Mouse (Mus musculus): ENCODE measurements around the gene Lhpp.

The Lhpp gene

GRCm38 (mm10) chr7:132599071-132599975 lies 11.1 kb upstream of the Lhpp start, which contains the start of gene Nkx1-2:
Gene Nkx1-2, minus strand, starts transcription at chr7:132599637.
- no peak for DNase-seq (ENCODE audit: low read depth, low spot score)

GRCm38 (mm10) chr7:132600026-132600425 lies 10.4 kb upstream of the Lhpp start:
- DNase-seq (ENCODE audit: low read depth, low spot score) = no peak

GRCm38 (mm10) chr7:132600926-132601325 lies 9.5 kb upstream of the Lhpp start:
- no peak for DNase-seq (ENCODE audit: low read depth, low spot score)

- DNase-seq (ENCODE audit: low read depth, low spot score) = no peak
Observed at GRCm38 (mm10) chr7:132604720-132605119, 5.7 kb upstream of the Lhpp start.

- DNase-seq (ENCODE audit: low read depth, low spot score) = no peak
Observed at GRCm38 (mm10) chr7:132605689-132606088, 4.7 kb upstream of the Lhpp start.

- DNase-seq (ENCODE audit: low read depth, low spot score) = no peak
Observed at GRCm38 (mm10) chr7:132608316-132609020, 2.0 kb upstream of the Lhpp start.

GRCm38 (mm10) chr7:132611530-132611929 lies 1.1 kb downstream of the Lhpp start:
- DNase-seq (ENCODE audit: low read depth, low spot score) = no peak

- no peak for DNase-seq (ENCODE audit: low read depth, low spot score)
Observed at GRCm38 (mm10) chr7:132615346-132615745, 4.9 kb downstream of the Lhpp start.

- DNase-seq (ENCODE audit: low read depth, low spot score) = no peak
Observed at GRCm38 (mm10) chr7:132616391-132616790, 6.0 kb downstream of the Lhpp start.

- DNase-seq (ENCODE audit: low read depth, low spot score) = no peak
Observed at GRCm38 (mm10) chr7:132617021-132617564, 6.7 kb downstream of the Lhpp start.

- no peak for DNase-seq (ENCODE audit: low read depth, low spot score)
Observed at GRCm38 (mm10) chr7:132619549-132619948, 9.1 kb downstream of the Lhpp start.

- no peak for DNase-seq (ENCODE audit: low read depth, low spot score)
Observed at GRCm38 (mm10) chr7:132619975-132620918, 9.8 kb downstream of the Lhpp start.

- no peak for DNase-seq (ENCODE audit: low read depth, low spot score)
Observed at GRCm38 (mm10) chr7:132624161-132624560, 13.7 kb downstream of the Lhpp start.

GRCm38 (mm10) chr7:132626174-132626573 lies 15.7 kb downstream of the Lhpp start:
- DNase-seq (ENCODE audit: low read depth, low spot score) = no peak

GRCm38 (mm10) chr7:132627448-132627847 lies 17.0 kb downstream of the Lhpp start:
- no peak for DNase-seq (ENCODE audit: low read depth, low spot score)

GRCm38 (mm10) chr7:132631313-132631712 lies 20.9 kb downstream of the Lhpp start:
- no peak for DNase-seq (ENCODE audit: low read depth, low spot score)

- DNase-seq (ENCODE audit: low read depth, low spot score) = no peak
Observed at GRCm38 (mm10) chr7:132637292-132637691, 26.9 kb downstream of the Lhpp start.

- DNase-seq (ENCODE audit: low read depth, low spot score) = peak; percentile 50
Observed at GRCm38 (mm10) chr7:132638446-132639087, 28.1 kb downstream of the Lhpp start.

GRCm38 (mm10) chr7:132640946-132641345 lies 30.5 kb downstream of the Lhpp start:
- DNase-seq (ENCODE audit: low read depth, low spot score) = no peak

GRCm38 (mm10) chr7:132641606-132642005 lies 31.2 kb downstream of the Lhpp start:
- no peak for DNase-seq (ENCODE audit: low read depth, low spot score)

Measured in embryo, embryonic 11.5 days (tissue).